Mouse (Mus musculus) retina, postnatal 1 day (tissue): ENCODE results near the gene Gls.

Experiments used
- DNase-seq: peaks from one replicate; pipeline ENCODE4 v3.0.0-alpha.2; 2012

The Gls gene

DNA sequence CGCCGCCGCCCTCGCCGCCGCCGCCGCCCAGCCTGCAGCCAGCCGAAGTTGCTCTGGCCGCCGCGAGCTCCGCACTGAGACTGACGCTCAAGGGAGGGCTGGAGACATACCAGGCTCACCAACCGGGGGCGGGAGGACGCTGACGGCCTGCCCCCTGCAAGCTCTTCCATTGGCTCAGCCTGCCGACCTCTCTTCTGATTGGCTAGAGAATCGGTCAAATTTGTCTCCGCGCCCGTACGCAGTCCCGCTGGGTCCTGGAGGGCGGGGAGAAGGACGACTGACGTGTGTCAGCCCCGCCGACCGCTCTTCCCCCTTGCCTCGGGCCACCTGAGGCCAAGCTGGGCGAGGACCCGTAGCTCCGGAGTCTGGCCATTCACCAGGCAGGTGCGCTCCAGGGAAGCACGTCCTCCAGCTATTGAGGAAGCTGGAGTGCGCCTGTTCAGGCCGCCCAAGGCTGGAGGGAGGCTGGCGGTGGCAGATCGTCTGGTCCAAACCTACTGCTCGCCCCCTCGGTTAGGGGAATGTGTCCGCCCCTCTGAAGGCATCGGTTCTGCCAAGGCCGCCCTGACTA lies at the start of gene Gls:
Gene Gls, minus strand, starts transcription at position 90 of the 571 bp plus-strand sequence.
- peak; percentile 99 for DNase-seq

DNA sequence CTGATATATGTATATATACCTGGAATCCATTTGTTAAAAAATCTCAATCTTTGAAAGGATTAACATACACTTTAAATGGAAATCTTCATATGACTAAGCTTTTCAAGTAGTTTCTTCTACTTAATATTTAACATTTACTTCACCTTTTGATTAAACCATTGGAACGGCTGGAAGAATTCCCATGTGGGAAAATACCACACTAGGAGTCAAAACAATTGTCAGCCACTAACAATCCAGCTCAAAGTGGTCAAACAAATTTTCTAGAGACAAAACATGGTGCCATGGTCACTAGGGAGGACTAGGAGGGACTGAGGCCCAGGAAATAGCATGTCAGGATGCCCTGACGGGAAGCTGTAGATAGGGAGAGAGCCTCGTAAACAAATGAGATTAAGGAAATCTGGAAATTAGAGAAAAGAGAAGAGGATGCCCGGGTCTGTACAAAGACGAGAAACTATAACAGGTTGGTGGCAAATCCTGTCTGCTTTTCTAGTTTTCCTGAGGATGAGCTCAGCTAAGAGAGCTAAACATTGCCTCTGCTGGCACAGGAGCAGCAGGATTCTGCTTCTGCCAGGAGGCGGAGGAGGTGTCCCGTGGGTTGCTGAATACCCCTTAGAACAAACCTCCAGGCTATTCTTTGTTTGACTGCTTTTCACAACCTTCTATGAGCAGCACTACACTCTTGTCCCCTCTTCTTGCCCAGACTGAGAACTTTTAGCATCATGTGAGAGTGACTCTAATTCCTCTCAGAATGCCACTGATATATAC lies 47.0 kb upstream of the Gls start:
- DNase-seq: no peak

DNA sequence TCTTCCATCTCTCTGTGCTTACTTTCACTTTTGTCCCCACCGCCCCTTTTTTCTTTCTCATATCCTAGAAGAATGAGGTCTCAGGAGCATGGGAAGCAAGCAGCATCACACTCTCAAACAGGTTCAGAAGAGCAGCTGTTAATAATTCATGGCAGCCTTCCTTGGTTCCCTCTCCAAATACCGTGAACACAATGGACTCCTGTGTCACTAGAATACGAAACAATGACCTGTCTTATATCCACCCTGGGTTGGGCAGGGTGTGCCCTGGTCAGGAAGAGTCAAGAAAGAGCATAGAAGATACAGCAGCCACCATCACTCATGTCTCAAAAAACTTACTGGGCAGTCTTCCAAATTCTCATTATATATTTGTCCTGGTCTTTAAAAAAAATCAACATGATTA lies 46.3 kb upstream of the Gls start:
- DNase-seq: peak; percentile 16

DNA sequence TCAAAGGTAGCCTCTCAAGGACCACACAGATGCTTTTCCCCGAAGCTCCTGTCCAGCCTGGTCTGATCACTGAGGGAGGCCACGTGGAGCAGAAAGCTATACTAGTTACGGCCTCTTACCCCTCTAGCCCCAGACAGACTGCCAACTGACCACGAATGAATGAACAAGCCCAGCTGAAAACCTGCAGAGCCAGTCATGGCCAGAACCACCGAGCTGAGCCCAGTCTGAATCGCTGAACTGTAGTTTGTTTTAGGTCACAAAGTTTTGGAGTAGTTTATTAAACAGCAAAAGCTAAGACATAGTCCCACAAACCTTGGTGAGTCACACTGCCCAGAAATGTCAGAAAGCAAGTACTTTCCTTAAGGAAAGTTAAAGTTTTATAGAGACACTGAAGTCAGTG lies 45.0 kb upstream of the Gls start:
- DNase-seq: no peak

DNA sequence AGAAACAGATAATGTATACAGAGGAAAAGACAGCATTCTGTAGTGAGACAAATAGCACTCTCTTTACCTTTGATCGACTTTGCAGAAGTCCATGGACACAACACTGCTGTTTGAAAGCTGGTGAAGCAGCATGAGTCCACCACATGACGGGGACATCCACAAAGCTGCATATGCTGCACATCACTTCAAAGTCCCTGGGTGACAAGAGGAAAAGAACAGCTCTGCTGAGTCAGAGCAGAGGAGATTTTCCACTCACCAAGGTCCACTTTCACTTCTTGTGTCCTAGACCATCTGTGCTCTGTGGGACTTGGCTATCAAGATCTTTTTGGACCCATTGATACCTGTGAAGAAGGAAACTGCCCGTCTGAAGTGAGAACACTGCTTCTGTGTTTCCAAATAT lies 41.2 kb upstream of the Gls start:
- no peak for DNase-seq

DNA sequence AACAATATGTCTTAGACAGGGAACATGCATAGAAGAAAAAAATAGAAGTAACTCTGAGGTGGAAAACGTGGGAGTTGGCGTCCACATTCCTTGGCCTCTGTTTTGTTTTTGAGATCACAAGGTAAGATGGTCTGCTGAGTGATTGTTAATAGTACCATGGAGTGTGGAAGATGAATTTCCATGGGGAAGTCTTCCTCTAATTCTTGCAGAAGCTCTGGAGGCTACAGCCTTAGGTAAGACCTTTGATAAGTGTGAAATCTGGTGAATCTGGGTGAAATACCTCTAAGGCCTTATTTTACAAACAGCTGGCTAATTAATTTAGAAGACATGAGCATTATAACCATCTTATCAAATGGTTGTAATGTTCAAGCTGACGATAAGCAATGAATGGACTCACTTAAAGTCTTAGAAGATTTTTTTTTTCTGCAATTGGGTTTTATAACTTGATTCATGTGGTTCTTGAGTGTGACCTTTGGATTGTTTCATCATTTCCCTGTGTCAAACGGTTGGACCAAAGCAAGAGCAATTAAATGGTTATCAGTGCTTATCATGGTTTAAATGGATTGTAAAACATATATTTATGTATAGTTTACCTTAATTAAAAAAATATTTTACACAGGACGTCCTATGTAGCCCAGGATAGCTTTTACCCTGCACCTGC lies 39.1 kb upstream of the Gls start:
- DNase-seq: no peak

DNA sequence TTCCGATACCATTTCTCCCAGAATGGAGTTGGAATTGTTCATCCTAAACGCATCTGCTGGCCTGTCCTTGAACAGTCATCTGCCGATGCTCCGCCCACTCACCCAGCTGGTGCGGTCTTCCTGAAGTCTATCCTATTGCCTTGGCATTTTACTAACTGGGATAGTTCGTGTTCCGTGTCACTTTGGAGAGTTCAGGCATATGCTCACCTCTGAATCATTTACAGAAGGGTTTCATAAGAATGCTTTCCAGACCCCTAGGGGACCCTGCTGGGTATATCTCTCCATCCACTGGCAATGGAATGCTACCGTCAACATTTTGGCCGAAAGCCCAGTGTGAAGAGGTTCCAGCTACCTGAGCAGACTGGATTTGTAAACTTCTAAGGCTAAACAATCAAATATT lies 37.3 kb upstream of the Gls start:
- no peak for DNase-seq

DNA sequence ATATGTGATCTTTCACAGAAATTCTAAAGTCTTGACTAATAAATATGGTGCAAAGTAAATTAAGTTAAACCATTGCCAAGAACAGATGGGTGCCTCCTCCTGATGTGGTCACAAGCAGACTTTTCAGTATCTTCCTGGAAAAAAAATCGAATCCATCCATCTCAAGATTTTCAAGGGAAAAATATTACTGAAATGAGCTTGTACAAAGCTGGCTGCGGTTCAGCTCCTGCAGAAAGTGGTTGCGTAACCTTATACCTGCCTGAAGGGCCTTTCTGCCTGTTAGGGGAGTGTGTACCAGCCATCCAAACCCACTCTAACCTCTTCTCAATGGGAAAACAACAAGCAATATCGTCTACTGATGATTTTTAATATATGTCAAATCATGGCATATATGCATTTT lies 36.6 kb upstream of the Gls start:
- DNase-seq: no peak

DNA sequence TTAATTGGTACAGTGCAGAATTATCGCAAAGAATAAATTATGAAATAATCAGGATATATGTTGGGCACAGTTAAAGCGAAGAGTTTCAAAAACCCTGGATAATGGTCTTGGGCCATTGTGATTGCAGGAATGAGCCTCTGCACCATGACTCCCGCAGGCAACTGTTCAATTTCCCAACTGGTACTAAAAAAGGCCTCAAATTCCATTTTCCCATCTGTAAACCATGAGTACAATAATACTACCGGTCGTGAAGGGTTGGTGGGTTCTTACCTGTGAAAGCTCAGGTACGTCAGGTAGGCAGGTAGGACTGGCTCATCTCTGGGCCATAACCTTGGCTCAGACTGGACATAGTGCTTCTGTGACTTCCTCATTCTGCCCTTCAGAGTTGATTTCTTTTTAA lies 35.0 kb upstream of the Gls start:
- DNase-seq: no peak

DNA sequence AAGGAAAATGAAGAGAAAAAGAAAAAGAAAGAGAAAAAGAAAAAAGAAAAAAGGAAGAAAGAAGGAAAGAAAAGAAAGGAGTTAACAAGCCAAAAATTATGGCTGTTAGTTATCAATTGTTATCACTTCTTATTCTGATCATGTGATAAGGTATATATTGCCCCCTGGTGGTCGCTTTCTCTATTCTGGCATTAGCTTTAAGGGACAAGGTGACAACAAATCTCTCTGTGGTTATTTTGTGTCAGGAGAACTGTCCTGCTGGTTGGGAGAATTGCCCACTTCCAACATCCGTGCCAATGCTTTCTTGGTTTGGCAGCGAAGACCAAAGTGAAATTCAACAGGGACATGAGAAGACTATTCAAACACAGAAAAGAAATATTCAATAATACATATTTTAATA lies 34.6 kb upstream of the Gls start:
- peak; percentile 72 for DNase-seq

DNA sequence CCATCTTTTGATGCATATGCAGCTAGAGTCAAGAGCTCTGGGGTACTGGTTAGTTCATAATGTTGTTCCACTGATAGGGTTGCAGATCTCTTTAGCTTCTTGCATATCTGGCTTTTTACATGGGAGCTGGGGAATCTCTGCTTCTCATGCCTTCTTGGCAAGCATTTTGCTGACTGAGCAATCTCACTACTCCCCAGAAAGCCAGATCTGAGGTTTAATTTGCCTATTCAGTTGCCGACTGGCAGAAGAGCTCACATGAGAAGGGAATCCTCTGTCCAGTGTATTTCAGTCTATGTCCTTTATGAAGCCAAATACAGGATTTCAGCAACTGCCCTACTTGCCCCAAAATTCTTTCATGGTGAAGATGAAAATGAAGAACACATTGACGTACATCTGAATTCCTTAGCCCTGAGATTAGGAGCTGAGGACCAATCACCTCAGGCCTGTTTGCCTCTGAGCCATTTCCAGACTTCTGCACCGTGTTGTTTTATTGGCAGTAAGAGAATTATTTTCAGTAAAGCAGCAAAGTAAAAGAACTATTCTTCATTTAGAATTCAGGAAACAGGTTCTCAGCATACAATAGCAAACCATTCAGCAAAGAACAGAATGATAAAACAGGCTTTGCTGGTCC lies 33.0 kb upstream of the Gls start:
- DNase-seq: no peak

DNA sequence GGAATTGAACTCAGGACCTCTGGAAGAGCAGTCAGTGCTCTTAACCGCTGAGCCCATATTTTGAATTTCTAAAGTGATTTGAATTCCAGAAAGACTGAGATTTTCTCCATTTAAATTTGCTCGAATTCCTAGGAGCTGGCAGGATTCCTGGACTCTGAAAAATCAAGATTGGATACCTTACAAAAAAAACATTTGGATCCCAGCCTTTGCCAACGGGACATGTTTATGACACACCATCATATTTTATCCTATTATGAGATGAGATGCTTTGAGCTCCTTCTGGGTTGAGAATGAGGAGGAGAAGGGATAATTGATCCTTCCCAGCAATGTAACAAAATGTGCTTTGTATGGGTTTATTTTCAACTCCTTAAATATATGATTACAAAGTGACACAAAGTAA lies 31.3 kb upstream of the Gls start:
- no peak for DNase-seq

DNA sequence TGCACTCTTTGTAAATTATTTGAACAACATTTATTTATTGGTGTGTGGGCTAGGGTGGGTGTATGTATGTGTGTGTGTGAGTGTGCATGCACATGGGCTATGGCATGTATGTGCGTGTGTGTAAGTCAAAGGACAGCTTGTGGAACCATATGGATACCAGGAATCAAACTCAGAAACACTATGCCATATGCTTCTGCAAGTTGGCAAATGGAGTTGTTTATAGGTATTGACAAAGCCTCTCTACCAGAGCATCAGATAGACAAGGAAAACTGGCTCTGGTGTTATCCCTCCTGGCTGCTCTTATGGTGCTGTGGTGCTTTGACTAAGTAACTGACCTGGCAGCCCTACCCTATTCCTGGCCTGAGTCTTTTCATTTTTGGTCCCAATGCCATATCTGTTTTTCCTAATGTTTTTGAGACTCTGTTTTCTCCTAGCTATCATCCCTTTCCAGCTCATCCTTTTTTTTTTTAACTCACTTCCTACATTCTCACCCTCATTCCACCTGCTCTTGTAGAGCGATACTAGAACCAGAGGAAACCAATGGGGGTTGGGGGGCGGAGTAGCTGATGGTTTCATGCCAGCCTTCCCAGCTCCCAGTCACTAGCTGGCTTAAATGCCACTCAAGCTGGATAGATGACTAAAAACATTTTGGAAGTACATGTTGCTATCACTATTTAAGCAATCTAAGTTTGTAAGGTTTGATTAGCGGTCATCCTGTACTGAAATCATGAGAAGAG lies 27.5 kb upstream of the Gls start:
- no peak for DNase-seq

DNA sequence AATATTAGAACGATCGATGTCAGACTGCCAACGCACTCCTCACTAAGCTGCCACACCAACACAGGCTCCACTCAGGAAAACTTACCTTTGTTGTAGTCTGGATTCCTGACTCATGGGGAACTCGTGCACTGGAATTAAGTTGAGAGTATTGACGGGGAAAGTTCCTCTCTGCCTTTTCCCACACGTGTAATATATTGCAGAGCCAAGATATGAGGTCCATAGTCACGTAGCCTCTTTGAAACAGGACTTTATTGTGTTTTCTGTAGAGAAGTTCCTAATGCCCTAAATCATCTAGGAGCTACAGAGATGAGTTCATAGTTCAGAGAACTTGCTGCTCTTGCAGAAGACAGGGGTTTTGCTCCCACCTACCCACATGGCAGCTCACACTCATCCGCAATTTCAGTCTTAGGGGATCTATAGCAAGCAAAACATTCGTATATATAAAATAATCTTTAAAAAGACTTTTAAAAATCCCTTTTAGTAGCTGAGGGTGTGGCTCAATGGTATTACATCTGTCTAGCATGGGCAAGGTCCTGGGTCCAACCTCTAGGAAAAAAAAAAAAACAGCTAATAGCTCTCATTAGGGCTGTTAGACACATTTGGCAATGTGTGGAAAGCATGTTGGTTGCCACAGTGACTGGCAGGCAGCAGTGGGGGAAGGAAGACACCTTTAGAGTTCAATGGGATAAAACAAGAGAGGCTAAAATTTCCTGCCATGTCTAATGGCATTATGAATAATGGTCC lies 25.1 kb upstream of the Gls start:
- DNase-seq: no peak

DNA sequence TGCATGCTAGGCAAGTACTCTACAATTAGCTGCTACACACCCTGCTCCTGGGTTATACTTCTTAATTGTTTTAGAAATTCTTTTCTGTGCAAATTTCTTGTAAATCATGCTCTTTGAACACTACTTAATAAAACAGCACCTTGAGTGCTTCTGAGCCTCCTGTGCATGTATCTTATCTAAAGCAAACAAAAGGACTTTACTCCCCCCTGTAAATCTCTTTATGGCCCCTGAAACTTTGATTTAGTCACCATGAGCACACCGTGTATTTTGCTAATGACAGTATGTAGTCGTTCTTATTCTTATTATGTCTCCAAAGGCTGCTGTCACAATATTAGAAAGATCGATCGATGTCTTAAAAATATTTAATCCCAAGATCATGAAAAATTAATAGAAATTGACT lies 23.9 kb upstream of the Gls start:
- no peak for DNase-seq

DNA sequence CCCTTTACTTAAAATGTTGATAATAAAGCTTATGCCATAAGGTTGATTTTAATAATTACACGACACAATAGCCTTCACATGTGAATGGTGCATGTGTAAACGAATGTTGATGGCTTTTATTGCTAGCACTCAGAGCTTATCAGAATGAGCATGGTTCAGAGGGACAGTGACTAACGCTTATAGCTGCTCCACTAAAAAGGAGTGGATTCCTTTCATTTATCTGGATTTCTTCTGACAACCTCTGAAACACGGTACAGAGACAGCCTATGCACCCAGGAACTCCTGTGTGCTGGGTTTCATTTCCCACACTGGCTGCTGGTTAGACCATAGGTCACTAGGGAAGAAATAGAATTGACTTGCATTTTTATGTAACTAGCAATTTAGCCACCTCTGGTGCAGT lies 23.2 kb upstream of the Gls start:
- no peak for DNase-seq

DNA sequence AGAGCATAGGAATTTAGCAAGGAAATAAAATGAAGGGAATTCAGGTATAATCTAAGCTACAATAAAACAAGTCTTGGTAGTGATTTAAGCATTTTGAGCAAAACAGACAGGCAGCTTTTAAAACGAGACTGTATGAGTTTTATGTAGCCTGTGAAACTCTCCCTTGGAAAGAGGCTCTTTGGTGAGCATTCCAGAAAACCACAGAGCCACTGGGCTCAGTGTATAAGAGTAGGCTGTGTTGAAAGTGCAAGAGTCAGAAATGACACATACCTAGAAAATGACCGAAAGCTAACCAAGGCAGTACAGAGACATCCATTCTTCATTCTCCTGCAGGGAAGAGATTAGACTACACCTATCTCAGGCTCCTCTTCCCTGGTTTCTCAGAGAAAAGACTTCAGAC lies 21.4 kb upstream of the Gls start:
- DNase-seq: no peak

DNA sequence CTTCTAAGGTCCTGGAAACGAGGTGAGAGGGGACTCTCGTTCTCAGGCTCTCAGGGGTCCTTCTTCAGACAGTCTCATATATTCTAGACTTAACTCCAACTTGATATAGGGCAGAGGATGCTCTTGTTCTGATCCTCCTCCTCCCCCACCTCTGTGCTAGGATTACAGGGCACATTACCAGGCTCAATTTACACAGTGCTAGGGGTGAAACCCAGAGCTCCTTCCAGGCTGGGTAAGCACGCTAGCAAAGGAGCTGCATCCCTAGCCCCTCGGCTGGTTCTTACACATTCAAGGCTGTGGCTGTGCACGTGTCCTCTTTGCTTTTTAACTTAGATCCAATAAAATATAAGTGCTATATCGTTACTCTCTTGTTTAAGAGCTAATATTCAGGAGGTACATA lies 20.4 kb upstream of the Gls start:
- no peak for DNase-seq

DNA sequence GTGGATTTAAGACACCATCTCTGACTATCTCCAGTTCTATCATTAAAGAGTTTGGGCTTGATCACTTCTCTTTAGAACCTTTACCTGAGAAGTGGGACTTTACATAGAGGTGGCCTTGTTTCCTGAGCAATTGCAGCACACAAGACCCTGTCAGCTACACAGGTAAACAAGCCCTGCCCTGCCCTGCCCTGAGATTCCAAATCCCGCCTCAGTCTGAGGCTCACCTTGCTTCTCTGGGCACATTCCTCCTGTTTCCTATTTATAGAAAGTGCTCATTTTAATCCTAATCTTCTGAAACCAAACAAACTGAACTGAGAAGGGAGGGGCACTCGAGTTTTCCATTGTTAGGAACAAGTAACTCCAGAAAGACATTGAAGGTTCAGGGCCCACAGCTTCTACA lies 19.4 kb upstream of the Gls start:
- DNase-seq: no peak

DNA sequence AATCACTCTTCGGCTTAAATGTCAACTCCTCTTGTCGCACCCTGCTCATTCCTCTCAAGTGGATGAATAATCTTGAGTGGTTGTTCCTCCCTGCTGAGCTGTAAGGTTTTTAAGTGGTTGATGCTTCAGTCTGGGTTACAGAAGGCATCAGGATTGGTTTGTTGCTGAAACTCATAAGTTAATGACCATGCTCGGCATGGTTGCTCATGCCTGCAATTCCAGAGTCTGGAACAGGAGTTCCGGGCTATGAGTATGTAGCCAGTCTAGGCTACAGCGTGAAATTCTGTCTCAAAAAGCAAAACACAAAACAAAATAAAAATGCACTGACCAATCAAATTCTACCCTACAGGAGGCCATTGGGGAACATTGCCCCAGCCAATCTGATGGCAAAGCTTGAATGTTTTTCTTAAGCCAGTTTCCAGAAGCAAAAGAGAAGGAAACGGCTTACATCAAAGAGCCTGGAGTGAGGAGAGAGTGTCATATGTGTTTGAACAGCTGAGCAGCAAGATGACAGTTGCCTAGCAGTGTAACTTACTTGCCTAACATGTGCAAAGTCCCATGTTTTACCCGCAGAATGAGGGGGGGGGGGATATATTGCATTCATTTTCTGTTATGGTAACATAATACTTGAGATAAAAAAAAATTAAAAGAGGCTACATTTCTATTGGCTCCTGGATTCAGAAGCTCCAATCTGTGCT lies 18.2 kb upstream of the Gls start:
- DNase-seq: no peak

DNA sequence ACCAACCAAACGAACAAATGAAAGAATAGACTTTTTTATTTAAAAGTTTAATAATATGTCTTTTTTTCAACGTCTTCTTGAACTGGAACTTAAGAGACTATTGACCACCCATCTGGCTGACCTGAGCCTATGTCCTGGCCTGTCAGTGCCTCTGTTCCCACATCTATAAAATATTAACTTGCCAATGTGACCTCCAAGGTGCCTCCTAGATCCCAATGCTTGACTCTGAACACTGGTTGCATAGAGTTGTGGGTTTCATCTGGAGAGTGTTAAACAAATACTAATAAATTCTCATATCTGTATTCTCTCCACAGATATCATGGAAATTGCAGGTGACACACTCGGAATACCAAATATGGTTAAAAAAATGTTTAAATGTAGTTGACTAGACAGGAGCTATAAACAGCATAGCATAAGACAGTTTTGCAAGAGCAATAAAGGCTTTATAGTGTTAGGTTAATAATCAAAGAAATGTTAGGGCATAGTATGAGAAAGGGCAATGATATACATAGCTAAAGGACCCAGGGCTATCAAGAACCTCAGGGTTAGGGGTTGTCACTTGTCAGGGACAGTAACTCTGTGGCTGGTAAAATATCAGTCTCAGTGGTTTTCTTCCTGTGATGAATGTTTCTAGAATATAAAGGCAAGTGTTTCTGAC lies 16.0 kb upstream of the Gls start:
- DNase-seq: no peak
